Mouse (Mus musculus): ENCODE data around the gene Dnah2. TPM values are rescaled to one million over a fixed set of nuclear protein-coding genes. Genes with fewer than 3 reads are reported as not detected.

Dnah2 gene
- total and polyA plus RNA-seq, 2 experiments from 2014 or later: 3.9 to 9.5 TPM

- Histone ChIP-seq H3K4me2 (ENCODE audit: low read depth, low read length, poor library complexity, severe bottlenecking) (no peak overlapping the region), H3K27ac (ENCODE audit: low read depth, low read length) (no peak overlapping the region), H3K9ac (replicated peaks; ENCODE audit: low read length, poor library complexity, severe bottlenecking) (no peak overlapping the region), H3K36me3 (ENCODE audit: insufficient read depth, low read length) (0 out of 2 replicates have a peak, but pooled peaks cover 4% of the 10 kb centered on the region), H3K27me3 (ENCODE audit: insufficient read depth, low read length) (no peaks in the 10 kb centered on the region), H3K4me3 (ENCODE audit: low read depth, low read length) (no peak overlapping the region), H3K9me3 (ENCODE audit: low read length) (no peaks in the 10 kb centered on the region), H3K4me1 (ENCODE audit: insufficient read depth, low read length) (no peaks in the 10 kb centered on the region)
- DNase-seq (ENCODE audit: low spot score) (no peak), ATAC-seq (ENCODE audit: low FRiP score) (no peak)
- TF ChIP-seq CTCF (IDR thresholded peaks at IDR 0.05): no peak
- WGBS: 92% methylated on average over 8 of the region's 8 CpGs
Measured at GRCm38 (mm10) chr11:69477645-69478044, 71.3 kb downstream of the Dnah2 start.

- Histone ChIP-seq H3K4me2 (ENCODE audit: low read depth, low read length, poor library complexity, severe bottlenecking) (no peak overlapping the region), H3K9me3 (ENCODE audit: low read length) (no peaks in the 10 kb centered on the region), H3K27ac (ENCODE audit: low read depth, low read length) (no peak overlapping the region), H3K27me3 (ENCODE audit: insufficient read depth, low read length) (no peaks in the 10 kb centered on the region), H3K36me3 (ENCODE audit: insufficient read depth, low read length) (0 out of 2 replicates have a peak, but pooled peaks cover 4% of the 10 kb centered on the region), H3K4me1 (ENCODE audit: insufficient read depth, low read length) (no peaks in the 10 kb centered on the region), H3K9ac (replicated peaks; ENCODE audit: low read length, poor library complexity, severe bottlenecking) (no peak overlapping the region), H3K4me3 (ENCODE audit: low read depth, low read length) (no peak overlapping the region)
- no peak for TF ChIP-seq CTCF (IDR thresholded peaks at IDR 0.05)
- DNase-seq (ENCODE audit: low spot score) (no peak), ATAC-seq (ENCODE audit: low FRiP score) (no peak)
- WGBS: 94% methylated on average over 10 of the region's 10 CpGs
Measured at GRCm38 (mm10) chr11:69476802-69477201, 72.1 kb downstream of the Dnah2 start.

GRCm38 (mm10) chr11:69474737-69475136 is 74.2 kb downstream of the Dnah2 start:
- no peak overlapping the region for H3K27ac ChIP-seq (ENCODE audit: low read depth, low read length)
- DNase-seq (ENCODE audit: low spot score): no peak
- H3K4me2 ChIP-seq (ENCODE audit: low read depth, low read length, poor library complexity, severe bottlenecking): no peak overlapping the region
- 0 out of 2 replicates have a peak, but pooled peaks cover 4% of the 10 kb centered on the region for H3K36me3 ChIP-seq (ENCODE audit: insufficient read depth, low read length)
- no peak overlapping the region for H3K9ac ChIP-seq (replicated peaks; ENCODE audit: low read length, poor library complexity, severe bottlenecking)
- no peak for TF ChIP-seq CTCF (IDR thresholded peaks at IDR 0.05)
- ATAC-seq (ENCODE audit: low FRiP score): no peak
- H3K4me3 ChIP-seq (ENCODE audit: low read depth, low read length): no peak overlapping the region
- H3K4me1 ChIP-seq (ENCODE audit: insufficient read depth, low read length): no peaks in the 10 kb centered on the region
- no peaks in the 10 kb centered on the region for H3K9me3 ChIP-seq (ENCODE audit: low read length)
- 68% methylated on average over 5 of the region's 5 CpGs for WGBS
- H3K27me3 ChIP-seq (ENCODE audit: insufficient read depth, low read length): no peaks in the 10 kb centered on the region

GRCm38 (mm10) chr11:69472687-69473086 is 76.2 kb downstream of the Dnah2 start:
- Histone ChIP-seq H3K9me3 (ENCODE audit: low read length) (no peaks in the 10 kb centered on the region), H3K27me3 (ENCODE audit: insufficient read depth, low read length) (no peaks in the 10 kb centered on the region), H3K36me3 (ENCODE audit: insufficient read depth, low read length) (0 out of 2 replicates have a peak, but pooled peaks cover 4% of the 10 kb centered on the region), H3K9ac (replicated peaks; ENCODE audit: low read length, poor library complexity, severe bottlenecking) (no peak overlapping the region), H3K27ac (ENCODE audit: low read depth, low read length) (no peak overlapping the region), H3K4me3 (ENCODE audit: low read depth, low read length) (no peak overlapping the region), H3K4me2 (ENCODE audit: low read depth, low read length, poor library complexity, severe bottlenecking) (no peak overlapping the region), H3K4me1 (ENCODE audit: insufficient read depth, low read length) (no peaks in the 10 kb centered on the region)
- DNase-seq (ENCODE audit: low spot score) (no peak), ATAC-seq (ENCODE audit: low FRiP score) (no peak)
- TF ChIP-seq CTCF (IDR thresholded peaks at IDR 0.05): no peak
- whole genome bisulfite sequencing: 90% methylated on average over 5 of the region's 5 CpGs

- Histone ChIP-seq H3K4me1 (ENCODE audit: insufficient read depth, low read length) (no peaks in the 10 kb centered on the region), H3K4me2 (ENCODE audit: low read depth, low read length, poor library complexity, severe bottlenecking) (no peak overlapping the region), H3K27me3 (ENCODE audit: insufficient read depth, low read length) (no peaks in the 10 kb centered on the region), H3K27ac (ENCODE audit: low read depth, low read length) (no peak overlapping the region), H3K9me3 (ENCODE audit: low read length) (no peaks in the 10 kb centered on the region), H3K4me3 (ENCODE audit: low read depth, low read length) (no peak overlapping the region), H3K9ac (replicated peaks; ENCODE audit: low read length, poor library complexity, severe bottlenecking) (no peak overlapping the region), H3K36me3 (ENCODE audit: insufficient read depth, low read length) (no peaks in the 10 kb centered on the region)
- ATAC-seq (ENCODE audit: low FRiP score) (no peak), DNase-seq (ENCODE audit: low spot score) (no peak)
- 18% methylated on average over 8 of the region's 8 CpGs for WGBS
- no peak for TF ChIP-seq CTCF (IDR thresholded peaks at IDR 0.05)
Measured at GRCm38 (mm10) chr11:69471491-69471890, 77.4 kb downstream of the Dnah2 start.

GRCm38 (mm10) chr11:69469301-69469700 is 79.6 kb downstream of the Dnah2 start:
- no peaks in the 10 kb centered on the region for H3K9me3 ChIP-seq (ENCODE audit: low read length)
- ATAC-seq (ENCODE audit: low FRiP score) (no peak), DNase-seq (ENCODE audit: low spot score) (no peak)
- no peak overlapping the region for H3K27ac ChIP-seq (ENCODE audit: low read depth, low read length)
- no peak overlapping the region for H3K4me2 ChIP-seq (ENCODE audit: low read depth, low read length, poor library complexity, severe bottlenecking)
- 89% methylated on average over 9 of the region's 9 CpGs for WGBS
- TF ChIP-seq CTCF (IDR thresholded peaks at IDR 0.05): no peak
- H3K4me3 ChIP-seq (ENCODE audit: low read depth, low read length): no peak overlapping the region
- no peaks in the 10 kb centered on the region for H3K27me3 ChIP-seq (ENCODE audit: insufficient read depth, low read length)
- H3K9ac ChIP-seq (replicated peaks; ENCODE audit: low read length, poor library complexity, severe bottlenecking): no peak overlapping the region
- no peaks in the 10 kb centered on the region for H3K36me3 ChIP-seq (ENCODE audit: insufficient read depth, low read length)
- no peaks in the 10 kb centered on the region for H3K4me1 ChIP-seq (ENCODE audit: insufficient read depth, low read length)
